Mouse (Mus musculus) brain, adult 2 months (tissue): Measurements from ENCODE around the gene Tbr1.

Experiments used
- DNase-seq: peaks from one replicate; pipeline ENCODE4 v3.0.0; 2011; ENCODE audit warnings: low read depth, low spot score

Gene Tbr1

DNA sequence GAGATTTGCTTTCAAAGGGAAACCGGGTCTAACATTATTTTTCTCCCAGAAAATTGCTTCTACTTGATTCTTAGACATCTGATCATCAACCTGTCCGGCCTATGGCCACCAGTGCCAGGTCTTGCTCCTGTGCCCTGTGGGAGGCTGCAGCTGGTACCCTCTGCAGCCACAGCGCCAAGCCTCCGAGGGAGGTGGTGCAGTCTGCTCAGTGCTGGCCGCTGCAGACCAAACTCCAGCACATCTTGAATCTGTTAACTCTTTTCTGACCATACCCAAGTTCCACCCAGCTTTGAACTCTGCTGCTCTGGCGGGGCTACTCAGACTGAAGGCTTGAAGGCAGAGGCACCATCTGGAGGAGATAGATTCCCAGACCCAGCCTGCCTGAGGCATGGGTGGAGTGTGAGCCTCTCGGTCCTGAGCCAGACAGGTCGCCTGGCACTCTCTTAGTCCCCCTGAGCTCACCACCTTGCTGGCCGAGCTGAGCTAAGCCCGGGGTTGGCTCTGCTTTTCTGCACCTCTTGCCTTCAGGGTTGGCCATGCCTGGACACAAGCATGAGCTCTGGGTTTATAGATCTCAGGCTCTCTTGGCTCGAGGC lies at the start of gene Tbr1:
Tbr1 (plus strand) TSS at position 275 of the 596 bp plus-strand sequence.
- DNase-seq, result peak; percentile 50

DNA sequence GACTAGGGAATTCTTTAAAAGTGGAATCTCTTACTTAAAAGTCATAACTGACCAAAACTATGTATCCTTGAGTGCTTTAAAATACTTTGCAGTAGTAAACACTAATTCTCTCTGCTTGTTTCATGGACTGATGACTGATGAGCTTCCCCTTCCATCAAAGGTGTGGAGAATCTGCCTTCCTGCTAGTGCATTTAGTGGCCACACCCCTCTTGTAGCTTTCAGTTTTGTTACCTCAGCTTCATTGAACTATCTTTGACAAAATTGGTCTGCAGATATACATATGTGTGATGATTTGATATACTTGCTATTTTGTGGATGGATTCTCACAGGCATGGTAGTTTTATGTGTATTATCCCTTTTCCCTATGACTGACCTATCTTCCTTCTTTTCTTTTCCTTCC lies 47.7 kb upstream of the Tbr1 start:
- no peak for DNase-seq

DNA sequence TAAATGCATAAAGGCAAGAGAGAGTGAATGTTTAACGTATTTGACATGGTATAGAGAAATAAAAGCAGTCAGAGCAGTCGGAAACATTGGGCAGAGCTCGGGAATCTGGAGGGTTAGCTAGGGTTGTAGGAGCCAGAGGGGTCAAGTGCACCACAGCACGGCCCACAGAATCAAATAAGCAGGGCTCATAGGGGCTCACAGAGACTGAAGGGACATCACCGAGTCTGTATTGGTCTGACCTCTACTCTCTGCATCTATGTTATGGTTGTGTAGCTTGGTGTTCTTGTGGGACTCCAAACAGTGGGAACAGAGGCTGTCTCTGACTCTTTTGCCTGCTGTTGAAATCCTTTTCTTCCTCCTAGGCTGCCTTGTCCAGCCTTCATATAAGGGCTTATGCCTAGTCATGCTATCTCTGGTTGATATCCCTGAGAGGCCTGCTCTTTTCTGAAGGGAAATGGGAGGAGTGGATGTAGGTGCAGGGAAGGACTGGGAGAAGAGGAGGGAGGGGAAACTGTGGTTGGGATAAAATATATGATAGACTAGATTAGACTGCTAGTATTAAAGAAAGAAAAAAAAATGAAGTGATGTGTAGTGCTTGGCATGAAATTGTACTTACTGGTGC lies 43.4 kb upstream of the Tbr1 start:
- DNase-seq, result no peak

DNA sequence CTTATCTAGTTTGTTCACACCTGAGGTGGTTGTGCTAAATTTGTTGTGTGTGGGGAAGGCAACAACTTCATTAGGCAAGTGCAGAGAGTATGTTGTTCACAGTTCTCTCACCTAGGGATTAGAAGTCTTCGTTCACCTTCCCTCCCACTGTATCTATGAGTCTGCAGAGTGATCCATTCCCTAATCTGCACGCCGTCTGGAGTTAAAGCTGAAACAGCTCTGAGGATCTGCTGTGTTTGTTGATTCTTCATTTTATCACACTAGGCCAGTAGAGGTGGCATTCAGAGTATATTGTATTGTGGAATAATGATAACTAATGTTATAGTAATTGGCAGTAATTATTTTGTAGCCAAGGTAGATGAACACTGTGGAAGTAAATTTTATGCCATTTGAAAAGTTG lies 42.7 kb upstream of the Tbr1 start:
- DNase-seq, result no peak

DNA sequence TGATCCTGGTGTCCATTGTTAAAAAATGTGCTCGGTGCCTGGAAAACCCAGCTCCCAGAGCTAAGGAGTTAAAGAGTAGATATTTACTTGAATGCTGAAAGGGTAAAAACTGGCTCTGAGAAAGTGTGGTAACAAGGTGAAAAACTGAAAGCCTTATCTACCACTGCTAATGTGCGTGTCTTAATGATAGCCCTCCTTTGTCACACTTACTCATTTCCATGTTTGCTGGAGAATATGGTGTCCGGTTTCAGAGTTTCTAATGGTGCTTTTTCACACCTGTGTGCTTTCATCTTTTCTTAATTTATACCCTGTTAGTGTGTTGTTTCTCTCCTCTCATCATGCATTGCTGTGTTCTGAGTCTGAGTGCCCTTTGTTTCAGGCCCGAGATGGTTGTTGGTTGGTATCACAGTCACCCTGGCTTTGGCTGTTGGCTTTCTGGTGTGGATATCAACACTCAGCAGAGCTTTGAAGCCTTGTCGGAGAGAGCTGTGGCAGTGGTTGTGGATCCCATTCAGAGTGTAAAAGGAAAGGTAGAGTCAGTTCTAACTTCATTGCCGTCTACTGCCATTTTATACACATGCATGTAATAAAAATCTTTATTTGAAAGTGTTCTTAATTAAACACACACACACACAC lies 38.1 kb upstream of the Tbr1 start:
- DNase-seq, result no peak

DNA sequence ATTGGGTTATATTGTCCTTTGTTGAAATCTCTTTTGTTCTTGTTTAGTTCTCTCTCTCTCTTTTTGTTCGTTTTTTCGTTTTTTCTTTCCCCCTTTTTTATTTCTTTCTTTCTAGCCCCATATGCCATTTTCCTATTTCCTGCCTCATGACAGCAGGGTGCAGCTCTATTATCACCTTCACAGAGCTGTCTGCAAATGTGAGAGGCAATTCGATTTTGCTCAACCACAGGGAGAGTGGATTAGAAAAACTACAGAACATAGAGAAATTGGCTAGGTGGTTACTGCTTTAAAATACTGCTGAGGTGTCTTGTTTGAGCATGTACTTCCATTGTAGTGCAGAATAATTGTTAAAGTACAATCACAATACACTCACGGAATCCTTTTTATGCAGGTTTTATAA lies 37.2 kb upstream of the Tbr1 start:
- DNase-seq, result peak; percentile 61

DNA sequence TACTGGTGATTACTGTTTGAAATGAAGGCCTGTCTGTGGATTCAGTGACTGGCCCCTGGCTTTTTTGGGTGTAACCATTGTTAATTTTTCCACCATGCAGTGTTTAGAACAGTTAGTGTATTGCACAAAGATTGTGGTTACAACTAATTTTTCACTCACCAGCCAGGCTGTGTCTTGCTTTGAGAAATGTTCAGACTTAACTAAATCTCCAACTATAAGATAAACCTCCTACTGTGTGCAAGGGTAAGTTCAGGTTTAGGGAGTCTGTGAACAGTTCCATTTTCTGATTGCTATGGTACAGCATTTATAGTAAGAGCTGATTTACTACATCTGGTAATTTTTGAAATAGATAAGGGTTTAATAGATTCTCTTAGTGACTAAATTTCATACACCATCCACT lies 21.9 kb upstream of the Tbr1 start:
- DNase-seq, result no peak

DNA sequence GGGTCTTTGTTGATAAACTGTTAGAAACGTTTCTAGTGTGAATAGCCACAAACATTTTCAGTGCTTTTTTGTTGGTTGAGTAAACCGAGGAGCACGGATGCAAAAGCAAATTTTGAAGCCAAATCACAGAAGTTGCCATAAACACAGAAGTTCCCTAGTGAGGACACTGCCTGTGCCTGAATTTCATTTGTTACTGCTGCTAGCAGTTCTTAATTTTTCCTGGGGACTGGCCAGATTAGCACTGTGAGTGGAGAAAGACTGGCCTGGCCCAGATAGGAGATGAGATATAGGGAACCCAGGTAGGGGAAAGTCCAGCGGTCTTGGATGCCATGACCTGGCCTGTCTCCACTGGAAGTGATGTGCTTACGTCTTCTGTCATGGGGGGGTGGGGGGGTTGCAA lies 7.8 kb upstream of the Tbr1 start:
- DNase-seq, result no peak

DNA sequence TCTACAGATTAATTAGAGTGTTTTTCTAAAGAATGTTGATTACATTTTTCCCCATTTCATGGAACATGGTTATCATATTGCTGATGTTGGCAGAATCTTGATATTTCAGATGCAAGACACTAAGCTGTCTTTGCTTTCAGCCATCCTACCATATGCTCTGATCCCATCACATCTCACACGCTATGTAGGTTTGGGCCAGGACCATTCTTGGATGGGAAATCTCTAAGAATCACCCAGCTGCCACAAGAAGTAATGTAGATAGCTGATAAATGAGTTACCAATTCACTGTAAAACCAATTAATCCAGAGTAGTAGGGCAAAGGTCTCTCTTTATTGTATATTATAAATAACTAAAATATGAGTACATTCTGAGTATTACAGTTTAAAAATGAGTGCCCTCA lies 4.7 kb upstream of the Tbr1 start:
- DNase-seq, result no peak

DNA sequence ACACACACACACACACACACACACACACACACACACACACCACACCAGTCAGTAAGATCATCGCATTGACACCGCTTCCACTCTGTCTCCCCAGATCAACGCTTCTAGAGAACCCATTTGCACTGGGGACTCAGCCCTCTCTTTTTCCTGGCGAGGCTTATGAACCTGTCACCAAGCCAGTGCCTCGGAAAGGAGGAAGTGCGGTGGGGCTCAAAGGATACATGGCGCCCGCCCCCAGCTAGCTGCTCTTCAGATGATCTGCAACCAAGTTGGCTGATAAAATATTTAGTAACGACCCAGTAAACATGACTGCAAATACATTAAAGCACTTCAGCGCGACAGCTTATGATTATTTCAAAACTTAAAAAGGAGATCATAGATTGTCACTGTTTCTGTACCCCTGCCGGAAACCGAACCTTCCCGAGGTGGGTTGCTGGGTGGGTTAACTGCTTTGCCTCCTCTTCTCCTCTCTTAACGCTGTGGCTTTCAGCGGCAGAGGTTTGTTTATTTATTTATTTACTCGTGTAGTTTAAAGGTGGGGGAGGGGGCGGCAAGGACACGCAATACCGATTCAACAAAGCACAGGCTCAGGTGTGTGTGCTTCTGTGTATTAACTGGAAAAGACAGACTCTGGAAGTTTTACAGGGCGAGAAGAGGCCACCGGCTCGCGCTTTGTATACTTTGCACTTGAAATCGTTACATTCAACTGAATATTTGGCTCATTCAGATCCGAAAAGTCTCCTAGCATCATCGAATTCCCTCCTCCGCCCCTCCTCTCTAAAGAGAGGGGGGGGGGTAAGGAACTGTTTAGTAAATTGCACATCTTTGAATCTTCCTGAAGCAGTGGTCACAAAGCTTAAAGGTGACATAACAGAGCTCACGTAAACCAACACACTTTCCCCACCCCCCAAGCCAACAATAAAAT lies 975 bp downstream of the Tbr1 start:
- DNase-seq, result peak; percentile 53

DNA sequence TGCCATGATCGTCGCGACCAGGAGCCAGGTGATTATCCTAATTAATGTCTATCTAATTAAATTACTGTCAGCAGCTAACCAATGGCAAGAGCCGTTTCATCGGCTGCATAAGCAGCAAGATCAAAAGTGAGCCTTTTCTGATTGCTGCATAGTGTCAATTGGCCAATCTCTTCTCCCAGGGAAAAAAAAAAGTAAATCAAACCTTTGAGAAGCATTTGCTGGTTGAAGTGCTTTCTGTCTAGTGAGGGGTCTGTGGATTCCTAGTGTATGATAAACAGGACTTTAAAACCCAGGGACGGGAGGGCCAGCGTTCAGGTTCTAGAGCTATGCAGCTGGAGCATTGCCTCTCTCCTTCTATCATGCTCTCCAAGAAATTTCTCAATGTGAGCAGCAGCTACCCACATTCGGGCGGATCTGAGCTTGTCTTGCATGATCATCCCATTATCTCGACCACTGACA lies 1.7 kb downstream of the Tbr1 start:
- DNase-seq, result peak; percentile 76

DNA sequence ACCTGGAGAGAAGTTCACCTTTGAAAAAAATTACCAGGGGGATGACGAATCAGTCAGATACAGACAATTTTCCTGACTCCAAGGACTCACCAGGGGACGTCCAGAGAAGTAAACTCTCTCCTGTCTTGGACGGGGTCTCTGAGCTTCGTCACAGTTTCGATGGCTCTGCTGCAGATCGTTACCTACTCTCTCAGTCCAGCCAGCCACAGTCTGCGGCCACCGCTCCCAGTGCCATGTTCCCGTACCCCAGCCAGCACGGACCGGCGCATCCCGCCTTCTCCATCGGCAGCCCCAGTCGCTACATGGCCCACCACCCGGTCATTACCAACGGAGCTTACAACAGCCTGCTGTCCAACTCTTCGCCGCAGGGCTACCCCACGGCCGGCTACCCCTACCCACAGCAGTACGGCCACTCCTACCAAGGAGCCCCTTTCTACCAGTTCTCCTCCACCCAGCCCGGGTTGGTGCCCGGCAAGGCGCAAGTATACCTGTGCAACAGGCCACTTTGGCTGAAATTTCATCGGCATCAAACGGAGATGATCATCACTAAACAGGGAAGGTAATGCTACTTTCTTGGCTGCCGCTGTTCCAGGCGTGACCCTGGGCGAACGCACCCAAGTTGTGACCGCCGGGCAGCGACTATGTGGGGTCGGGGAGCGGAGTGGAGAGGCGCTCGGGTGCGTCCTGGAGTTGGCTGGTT lies 2.3 kb downstream of the Tbr1 start:
- no peak for DNase-seq

DNA sequence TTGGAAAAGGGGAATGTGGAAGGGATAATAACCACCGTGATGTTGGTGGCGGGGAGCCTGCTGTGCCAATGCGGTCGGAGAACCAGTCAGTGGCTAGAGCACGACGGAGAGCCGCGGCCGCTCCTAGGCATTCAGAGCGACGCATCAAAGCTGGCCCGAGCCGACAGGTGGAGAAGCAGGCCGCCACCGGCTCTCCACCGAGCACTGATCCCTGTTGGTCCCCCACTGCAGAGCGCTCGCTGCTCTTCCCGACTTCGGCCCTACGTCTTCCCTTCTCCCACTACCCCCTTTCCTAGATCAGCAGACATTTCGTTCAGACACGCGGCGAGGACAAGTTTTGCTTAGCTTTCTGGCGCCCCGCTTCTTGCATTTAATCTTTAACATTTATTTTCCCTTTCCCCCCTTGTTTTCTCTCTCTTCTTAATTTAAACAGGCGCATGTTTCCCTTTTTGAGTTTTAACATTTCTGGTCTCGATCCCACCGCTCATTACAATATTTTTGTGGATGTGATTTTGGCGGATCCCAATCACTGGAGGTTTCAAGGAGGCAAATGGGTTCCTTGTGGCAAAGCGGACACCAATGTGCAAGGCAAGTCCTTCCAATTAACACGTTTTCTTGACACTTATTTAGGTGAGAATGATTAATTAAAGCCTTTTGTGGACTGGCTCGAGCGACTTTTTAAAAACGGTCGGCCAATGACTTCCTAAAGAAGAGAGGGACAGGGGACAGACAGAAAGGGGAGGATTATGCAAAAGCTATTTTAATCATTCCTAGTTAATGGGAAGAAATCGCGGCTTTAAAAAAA lies 3.0 kb downstream of the Tbr1 start:
- no peak for DNase-seq

DNA sequence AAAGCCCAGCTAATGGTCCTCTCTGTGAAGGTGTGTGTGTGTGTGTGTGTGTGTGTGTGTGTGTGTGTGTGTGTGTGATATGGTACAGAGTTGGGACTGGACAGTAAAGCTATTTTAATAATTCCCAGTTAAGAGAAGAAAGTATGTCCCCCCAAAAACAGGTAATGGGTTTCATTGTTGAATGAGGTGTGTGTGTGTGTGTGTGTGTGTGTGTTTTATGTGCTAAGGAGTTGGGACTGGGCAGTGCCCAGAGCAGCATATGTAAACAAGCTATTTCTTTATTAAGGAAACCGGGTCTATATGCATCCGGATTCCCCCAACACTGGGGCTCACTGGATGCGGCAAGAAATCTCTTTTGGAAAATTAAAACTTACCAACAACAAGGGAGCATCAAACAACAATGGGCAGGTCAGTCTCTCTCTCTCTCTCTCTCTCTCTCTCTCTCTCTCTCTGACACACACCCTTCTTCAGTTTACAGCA lies 3.7 kb downstream of the Tbr1 start:
- no peak for DNase-seq

DNA sequence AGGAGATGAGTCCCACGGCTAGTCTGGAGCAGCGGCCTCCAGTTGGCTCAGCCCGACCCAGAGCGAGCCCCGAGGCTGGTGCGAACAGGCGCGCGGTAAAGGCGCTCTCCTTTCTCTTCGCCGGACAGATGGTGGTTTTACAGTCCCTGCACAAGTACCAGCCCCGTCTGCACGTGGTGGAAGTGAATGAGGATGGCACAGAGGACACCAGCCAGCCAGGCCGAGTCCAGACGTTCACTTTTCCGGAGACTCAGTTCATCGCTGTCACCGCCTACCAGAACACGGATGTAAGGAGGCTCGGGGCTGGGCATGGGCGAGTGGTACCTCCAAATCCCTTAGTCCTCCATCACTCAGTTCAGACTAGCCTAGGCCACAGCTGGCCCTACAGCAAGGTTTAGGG lies 4.4 kb downstream of the Tbr1 start:
- DNase-seq, result no peak

DNA sequence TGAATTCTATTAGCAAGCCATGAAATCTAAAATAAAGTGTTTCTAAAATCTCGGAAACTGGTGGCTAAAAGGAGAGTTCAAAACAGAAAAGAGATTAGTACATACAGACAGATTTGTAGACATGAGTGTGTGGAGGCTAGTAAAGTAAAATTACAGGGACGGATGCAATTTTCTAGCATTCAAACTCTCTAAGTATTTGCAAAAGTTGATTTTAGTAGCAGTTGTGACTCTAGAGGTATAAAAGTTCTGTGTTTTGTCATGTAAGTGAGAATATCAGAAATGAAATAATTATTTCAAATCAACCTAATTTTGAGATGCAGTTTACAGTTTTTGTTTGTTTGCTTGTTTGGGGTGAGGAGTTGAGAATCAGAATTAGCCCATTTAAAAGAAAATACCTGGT lies 5.1 kb downstream of the Tbr1 start:
- no peak for DNase-seq

DNA sequence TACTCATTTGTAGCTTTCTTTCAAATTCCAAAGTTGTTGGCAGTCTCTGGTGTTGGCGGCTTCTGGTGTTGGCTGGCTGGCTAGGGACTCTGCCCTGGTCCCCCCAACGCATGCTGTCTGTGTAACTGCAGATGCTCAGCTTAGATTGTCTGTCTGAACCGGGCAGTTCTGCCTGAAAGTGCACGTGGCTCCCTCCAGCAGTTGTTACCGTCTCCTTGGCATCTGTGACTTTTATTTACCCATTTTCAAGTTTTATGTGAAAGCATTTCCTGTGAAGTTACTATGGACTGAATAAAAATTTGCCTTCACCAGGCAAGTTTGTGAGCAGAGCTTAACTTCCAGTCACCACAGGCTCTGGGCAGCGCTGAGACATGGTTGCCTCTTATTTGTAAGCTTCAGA lies 6.0 kb downstream of the Tbr1 start:
- DNase-seq, result no peak

DNA sequence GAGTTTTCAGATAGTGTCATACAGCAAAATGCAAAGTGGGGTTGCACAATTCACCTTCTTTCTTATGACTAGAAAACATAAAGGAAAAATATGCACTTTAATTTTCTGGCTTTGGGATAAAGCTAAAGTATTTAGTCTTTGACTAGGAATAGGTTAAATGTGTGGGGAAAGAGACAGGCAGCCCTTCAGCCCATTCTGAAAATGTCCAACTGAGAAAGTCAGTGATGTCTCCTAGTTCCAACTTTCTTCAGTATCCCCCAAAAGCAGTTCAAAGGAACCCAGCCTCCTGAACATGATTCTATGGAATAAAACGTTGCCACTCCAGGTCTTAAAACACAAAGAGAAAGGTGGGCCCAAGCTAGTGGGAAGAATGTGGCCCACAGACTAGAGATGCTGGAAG lies 6.7 kb downstream of the Tbr1 start:
- DNase-seq, result no peak

DNA sequence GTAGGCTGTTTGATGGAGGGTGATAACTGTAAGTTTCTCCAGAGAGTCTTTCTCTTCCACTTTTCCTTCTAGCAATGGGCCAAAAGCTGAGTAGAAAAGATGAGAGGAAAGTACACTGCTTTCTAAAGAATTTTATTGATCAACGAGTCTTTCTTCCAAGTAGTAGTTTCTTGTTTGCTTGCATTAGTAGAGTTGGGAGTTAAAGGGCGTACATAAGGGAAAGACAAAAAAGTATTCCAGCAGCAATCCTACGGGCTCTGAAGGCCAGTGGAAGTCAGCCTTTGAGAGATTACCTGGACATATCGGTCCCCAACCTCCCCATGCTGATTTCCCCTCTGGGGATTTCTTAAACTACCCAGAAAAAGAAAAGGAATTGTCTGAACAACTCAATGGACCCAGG lies 8.0 kb downstream of the Tbr1 start:
- DNase-seq, result no peak

DNA sequence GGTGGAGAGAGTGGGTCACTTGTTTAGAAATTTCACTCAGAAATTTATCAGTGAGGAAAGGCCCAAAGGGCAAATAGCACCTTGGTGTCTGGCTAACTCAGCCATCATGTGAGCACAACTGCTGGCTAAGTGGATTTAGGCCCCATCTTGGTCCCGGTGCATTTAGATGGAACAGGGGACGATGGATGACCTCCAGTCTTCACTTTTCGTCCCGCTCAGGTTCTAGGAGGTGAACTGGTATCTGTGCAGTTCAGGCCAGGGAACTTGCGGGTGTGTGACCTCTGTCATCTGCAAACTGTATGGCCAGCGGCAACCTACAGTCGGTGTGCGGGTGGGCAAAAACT lies 8.4 kb downstream of the Tbr1 start:
- DNase-seq, result no peak
